Mouse (Mus musculus): ENCODE data around the gene Tanc2.

The Tanc2 gene

GRCm38 (mm10) chr11:105589877-105590641, at the start of gene Tanc2:
Gene Tanc2 (plus strand): TSS chr11:105589986.
- DNase-seq (ENCODE audit: low spot score in 2 of 2) = peak in 1 of 2 experiments; percentile 59

DNA sequence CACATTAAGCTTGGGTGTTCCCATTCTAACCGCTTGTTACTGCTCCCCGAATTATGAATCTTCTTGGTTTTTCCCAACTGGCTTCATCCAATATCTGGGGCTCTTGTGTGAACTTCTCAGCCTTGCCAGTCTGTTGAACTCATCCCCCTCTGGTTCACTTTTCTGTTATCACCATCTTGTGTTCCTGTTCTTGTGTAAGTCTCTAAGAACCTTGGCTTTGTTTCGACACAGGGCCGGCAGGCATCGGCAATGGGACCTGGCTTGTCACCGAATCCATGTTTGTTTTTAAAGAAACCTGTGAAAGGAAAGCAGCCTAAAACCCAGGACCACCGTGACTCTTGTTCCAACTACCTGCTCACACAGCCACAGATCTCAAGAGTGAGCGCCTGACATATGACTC, 49.0 kb upstream of the Tanc2 start:
- no peak for DNase-seq (ENCODE audit: low spot score in 2 of 2)

DNA sequence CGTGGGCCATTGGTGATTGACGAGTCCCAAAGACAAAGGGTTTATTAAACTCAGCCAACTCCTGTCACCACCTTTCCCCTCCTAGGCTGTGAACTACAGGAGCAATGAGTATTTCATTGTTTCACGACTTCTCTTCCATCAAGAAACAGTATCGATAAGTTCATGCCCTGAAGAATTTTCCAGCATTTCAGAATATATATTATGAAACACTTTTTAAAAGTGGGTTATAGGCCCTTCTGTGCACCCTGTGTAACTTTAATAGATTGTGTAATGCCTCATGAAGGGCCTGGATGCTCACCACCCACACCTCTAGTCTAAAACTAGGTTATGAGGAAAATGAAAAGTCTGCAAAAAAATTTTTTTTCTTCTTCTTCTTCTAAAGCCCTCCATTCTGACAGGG, 48.4 kb upstream of the Tanc2 start:
- DNase-seq (ENCODE audit: low spot score in 2 of 2) = no peak

GRCm38 (mm10) chr11:105542129-105542528, 47.7 kb upstream of the Tanc2 start:
- DNase-seq (ENCODE audit: low spot score in 2 of 2) = no peak

DNA sequence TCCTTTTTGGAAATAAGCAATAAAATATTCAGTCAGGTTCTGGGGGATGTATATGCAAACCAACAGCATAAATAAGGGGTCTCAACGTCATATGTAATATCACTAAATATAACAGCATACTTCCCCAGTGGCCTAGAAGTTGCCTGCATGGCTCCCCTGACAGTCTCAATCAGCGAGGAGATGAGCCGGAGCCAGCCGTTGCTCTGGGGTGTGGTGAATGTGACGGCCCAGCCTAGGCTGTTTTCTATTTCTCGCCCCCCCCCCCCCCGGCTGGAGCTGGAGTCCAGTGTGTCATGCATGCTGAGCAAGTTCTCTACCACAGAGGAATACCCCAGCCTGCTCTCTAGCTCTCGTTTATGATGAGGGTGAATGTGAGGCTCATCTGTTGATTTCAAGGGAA, 44.0 kb upstream of the Tanc2 start:
- no peak for DNase-seq (ENCODE audit: low spot score in 2 of 2)

DNA sequence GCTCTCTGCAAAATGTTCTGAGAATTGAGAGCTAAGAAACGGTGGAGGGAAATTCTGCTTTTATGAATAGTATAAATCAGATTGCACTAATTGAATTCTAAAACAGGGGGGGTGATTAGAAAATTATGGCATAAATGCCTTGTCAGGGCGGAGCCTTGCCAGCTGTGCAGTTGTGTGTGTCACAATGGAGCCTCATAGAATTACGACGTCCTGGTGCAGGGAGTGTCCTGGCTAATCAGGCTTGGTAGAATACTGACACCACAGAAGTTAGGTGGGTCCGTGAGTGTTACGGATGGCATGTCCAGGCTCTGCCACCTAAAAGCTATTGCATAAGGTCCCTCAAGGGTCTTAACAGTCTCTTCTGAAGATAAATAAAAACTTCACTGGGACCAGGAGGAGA, 43.4 kb upstream of the Tanc2 start:
- no peak for DNase-seq (ENCODE audit: low spot score in 2 of 2)

DNA sequence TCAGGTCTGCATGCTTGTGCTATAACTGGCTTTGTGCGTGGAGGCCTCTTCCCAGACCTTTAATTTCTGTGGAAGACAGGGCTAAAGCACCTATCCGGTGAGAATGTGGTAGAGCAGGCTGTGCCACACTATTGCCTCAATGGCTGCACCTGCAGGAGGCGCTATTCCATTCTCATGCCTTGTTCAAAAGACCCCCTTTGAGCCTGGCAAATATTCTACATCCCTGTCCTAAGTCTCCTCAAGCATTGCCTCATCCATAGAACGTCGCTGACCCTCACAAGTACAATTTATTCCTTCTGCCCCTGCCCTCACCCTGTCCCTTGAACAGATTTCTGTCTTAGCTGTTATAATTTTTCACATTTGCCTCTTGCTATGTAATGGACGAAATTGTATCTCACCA, 41.4 kb upstream of the Tanc2 start:
- DNase-seq (ENCODE audit: low spot score in 2 of 2) = no peak

GRCm38 (mm10) chr11:105549164-105550121, 40.3 kb upstream of the Tanc2 start:
- DNase-seq (ENCODE audit: low spot score in 2 of 2) = no peak

DNA sequence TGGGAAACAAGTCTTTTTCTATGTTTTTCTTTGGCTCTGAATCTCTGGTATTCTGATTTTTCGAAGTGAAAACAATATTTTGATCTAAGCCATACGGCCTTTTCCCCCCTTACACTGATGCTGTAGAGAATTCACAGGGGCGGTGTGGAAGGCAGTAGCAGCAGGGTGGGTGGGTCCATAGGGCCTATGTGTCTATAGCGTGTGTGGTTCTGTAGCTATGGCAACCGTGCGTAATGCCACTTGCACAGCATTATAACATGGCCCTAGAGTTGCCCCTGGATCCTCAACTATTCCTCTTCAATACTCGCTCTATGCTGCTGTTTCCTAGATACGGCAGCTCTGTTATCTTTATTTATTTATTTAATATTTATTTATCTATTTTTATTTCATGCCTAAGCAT, 32.5 kb upstream of the Tanc2 start:
- DNase-seq (ENCODE audit: low spot score in 2 of 2) = no peak

DNA sequence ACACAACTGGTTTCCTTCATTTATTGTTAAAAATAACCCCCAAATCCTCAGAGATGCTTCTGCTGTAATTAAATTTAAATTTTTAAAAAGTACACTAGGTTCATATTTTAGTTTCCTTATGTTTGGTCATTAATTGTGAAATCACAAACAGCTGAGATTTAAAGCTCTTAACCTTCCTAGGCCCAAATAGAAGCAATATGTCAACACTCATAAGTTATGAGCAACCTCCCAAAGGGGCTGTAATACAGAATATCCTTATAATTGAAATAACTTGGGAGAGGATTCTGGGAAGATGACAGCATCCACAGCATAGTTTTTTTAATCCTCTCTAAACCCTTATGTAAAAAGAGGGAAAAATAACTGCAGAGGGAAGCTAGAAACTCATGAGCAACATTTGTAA, 31.7 kb upstream of the Tanc2 start:
- DNase-seq (ENCODE audit: low spot score in 2 of 2) = no peak

GRCm38 (mm10) chr11:105558803-105559505, 30.8 kb upstream of the Tanc2 start:
- no peak for DNase-seq (ENCODE audit: low spot score in 2 of 2)

GRCm38 (mm10) chr11:105563546-105563945, 26.2 kb upstream of the Tanc2 start:
- no peak for DNase-seq (ENCODE audit: low spot score in 2 of 2)

DNA sequence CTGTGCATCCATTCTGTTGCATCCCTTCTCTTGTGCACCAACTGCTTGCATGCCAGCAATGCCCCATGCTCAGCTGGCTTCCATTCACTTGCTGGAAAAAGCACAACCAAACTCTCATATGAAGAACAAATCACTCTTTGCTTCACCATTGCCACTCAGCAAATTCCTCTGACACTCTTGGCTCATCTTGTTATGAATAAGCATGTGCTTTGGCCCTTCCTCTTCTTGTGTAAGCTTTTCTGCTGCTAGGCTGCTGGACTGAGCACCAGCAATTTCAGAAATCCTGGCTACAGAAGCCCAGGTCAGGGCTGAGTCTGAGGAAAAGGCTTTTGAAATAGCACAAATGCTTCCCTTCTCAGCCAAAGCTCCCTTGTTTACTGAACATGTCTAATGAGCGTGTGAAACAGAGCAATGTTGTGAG, 22.6 kb upstream of the Tanc2 start:
- no peak for DNase-seq (ENCODE audit: low spot score in 2 of 2)

DNA sequence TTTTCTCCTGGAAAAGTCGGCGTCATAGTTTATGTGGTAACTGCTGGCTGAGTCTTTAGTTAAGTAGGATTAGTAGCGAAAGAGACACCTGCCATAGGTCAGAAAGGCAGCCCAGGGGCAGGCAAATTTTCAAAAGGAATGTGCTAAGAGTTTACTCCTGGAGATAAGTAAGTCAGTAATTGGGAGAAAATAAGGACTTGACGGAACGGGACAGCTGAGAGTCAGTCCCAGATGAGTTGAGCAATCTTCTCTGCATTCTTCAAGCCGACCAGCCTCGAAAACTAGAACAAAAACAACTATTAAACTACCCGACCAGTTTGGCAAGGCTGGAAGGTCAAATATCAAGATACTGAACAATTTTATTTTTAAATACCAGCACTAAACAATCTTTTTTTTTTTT, 17.8 kb upstream of the Tanc2 start:
- DNase-seq (ENCODE audit: low spot score in 2 of 2) = no peak

DNA sequence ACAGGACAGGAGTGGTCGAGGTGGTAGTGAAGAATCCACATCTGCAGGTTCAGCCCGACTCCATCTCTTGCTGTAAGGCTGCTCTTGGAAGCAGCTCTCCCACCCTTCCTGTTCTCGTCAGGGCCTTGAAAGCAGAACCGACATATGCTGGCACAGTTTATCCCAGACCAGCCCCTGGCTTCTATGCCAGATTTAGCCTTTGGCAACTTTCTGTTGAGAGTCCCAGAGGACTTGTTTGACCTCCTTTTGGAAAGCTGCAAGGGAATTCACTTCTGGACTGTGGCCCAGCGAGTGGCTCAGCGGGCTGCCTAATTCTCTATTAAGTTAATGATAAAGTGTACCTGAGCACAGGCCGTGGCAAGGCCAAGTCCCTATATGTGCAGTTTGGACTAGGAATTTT, 15.5 kb upstream of the Tanc2 start:
- DNase-seq (ENCODE audit: low spot score in 2 of 2) = no peak

- DNase-seq (ENCODE audit: low spot score in 2 of 2) = no peak
Observed at GRCm38 (mm10) chr11:105577211-105577610, 12.6 kb upstream of the Tanc2 start.

GRCm38 (mm10) chr11:105582020-105582419, 7.8 kb upstream of the Tanc2 start:
- no peak for DNase-seq (ENCODE audit: low spot score in 2 of 2)

GRCm38 (mm10) chr11:105589231-105589876, 432 bp upstream of the Tanc2 start:
- peak; percentile 82 to 83 for DNase-seq (ENCODE audit: low spot score in 2 of 2)

DNA sequence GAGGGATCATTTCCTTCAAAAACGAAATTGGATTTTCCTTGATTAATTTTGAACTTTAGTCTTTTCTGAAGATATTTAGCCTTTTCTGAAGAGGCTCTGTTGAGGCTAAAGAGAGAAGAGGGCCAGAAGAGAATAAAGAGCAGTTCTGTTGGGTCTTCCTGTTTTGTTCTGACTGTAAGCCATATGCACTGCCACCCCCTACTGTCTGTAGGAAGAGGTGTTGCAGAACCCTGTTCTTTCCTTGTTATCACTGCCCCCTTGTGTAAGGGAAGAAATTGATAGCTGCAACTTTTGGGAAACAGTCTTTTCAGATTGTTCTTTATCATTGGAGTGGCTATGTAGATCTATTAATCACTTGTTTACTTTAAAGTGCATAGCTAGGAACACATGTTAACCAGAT, 2.1 kb downstream of the Tanc2 start:
- DNase-seq (ENCODE audit: low spot score in 2 of 2) = no peak

GRCm38 (mm10) chr11:105602177-105602576, 12.4 kb downstream of the Tanc2 start:
- DNase-seq (ENCODE audit: low spot score in 2 of 2) = no peak

- no peak for DNase-seq (ENCODE audit: low spot score in 2 of 2)
Observed at GRCm38 (mm10) chr11:105626201-105626600, 36.4 kb downstream of the Tanc2 start.

DNA sequence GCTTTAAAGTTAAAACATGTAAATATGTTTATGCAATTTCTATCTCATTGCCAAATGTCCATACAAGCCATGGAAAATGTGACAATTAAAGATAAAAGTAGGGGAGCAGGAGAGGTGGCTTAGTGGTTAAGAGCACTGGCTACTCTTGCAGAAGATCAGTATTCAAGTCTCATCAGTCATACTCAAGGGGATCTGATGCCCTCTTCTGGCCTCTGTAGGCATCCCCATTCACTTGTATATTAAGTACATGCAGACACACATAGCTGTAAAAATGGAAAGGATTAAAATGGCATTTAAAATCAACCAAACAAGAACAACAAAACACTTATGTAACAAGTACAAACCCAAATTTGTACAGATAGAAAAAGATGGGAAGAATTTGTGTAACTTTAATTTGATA, 54.2 kb downstream of the Tanc2 start:
- DNase-seq (ENCODE audit: low spot score in 2 of 2) = no peak
